Mouse (Mus musculus) fibroblast of lung, adult 2 months (primary cell): ENCODE data around the gene Pdia3.
"Not testable (repeated sequence)": the region's sequence is repeated elsewhere in the genome, so short reads cannot be mapped to it uniquely, and the experiment has no call there.

Source experiments
- DNase-seq: peaks from one replicate; pipeline ENCODE4 v3.0.0-alpha.2; 2011; ENCODE audit warnings: low read depth

Gene Pdia3

GRCm38 (mm10) chr2:121442259-121443067 is 28.9 kb downstream of the Pdia3 start:
- no peak for DNase-seq

- no peak for DNase-seq
These were observed 29.4 kb downstream of the Pdia3 start for GRCm38 (mm10) chr2:121443068-121443349.

GRCm38 (mm10) chr2:121444178-121444577 is 30.6 kb downstream of the Pdia3 start, which contains the start of gene Ell3:
Ell3 (minus strand) TSS chr2:121444278.
- DNase-seq, result no peak

- no peak for DNase-seq
These were observed 31.5 kb downstream of the Pdia3 start for GRCm38 (mm10) chr2:121445117-121445516.

- DNase-seq, result no peak
These were observed 32.9 kb downstream of the Pdia3 start for GRCm38 (mm10) chr2:121446506-121446905.

GRCm38 (mm10) chr2:121447006-121447405 is 33.4 kb downstream of the Pdia3 start:
- no peak for DNase-seq

- DNase-seq, result peak; percentile 43
These were observed 34.6 kb downstream of the Pdia3 start for GRCm38 (mm10) chr2:121448136-121448535.

- DNase-seq, result peak; percentile 96
These were observed 35.4 kb downstream of the Pdia3 start, which contains the start of gene Serf2 for GRCm38 (mm10) chr2:121448739-121449535. Serf2 (plus strand) TSS chr2:121449195.

GRCm38 (mm10) chr2:121449545-121450011 is 36.0 kb downstream of the Pdia3 start:
- DNase-seq, result no peak

GRCm38 (mm10) chr2:121450093-121450492 is 36.5 kb downstream of the Pdia3 start:
- DNase-seq, result no peak

GRCm38 (mm10) chr2:121452361-121452760 is 38.8 kb downstream of the Pdia3 start:
- no peak for DNase-seq

- DNase-seq, result no peak
These were observed 39.4 kb downstream of the Pdia3 start, which contains the start of gene Hypk for GRCm38 (mm10) chr2:121452990-121453389. Hypk (plus strand) TSS chr2:121453290.

- no peak for DNase-seq
These were observed 40.3 kb downstream of the Pdia3 start for GRCm38 (mm10) chr2:121453917-121454316.

- no peak for DNase-seq
These were observed 42.0 kb downstream of the Pdia3 start for GRCm38 (mm10) chr2:121455534-121455933.

- peak; percentile 53 for DNase-seq
These were observed 43.4 kb downstream of the Pdia3 start, which contains the start of gene Serinc4 for GRCm38 (mm10) chr2:121456692-121457642. Serinc4 (minus strand) TSS chr2:121456781.

- DNase-seq, result no peak
These were observed 46.5 kb downstream of the Pdia3 start for GRCm38 (mm10) chr2:121460071-121460470.

GRCm38 (mm10) chr2:121468982-121469381 is 55.4 kb downstream of the Pdia3 start:
- DNase-seq, result not testable (repeated sequence)

GRCm38 (mm10) chr2:121472783-121473182 is 59.2 kb downstream of the Pdia3 start:
- not testable (repeated sequence) for DNase-seq

GRCm38 (mm10) chr2:121473301-121474179 is 60.0 kb downstream of the Pdia3 start, which contains the start of gene Mfap1b:
Mfap1b (minus strand) TSS chr2:121474067.
- DNase-seq, result peak; percentile 77

- DNase-seq, result no peak
These were observed 60.6 kb downstream of the Pdia3 start for GRCm38 (mm10) chr2:121474180-121474535.

GRCm38 (mm10) chr2:121475306-121475705 is 61.7 kb downstream of the Pdia3 start:
- not testable (repeated sequence) for DNase-seq
